Mouse (Mus musculus): ENCODE measurements around the gene Fam19a1. TPM values are rescaled to one million over a fixed set of nuclear protein-coding genes. Genes with fewer than 3 reads are reported as not detected.

Fam19a1 gene
- polyA plus RNA-seq, 1 experiment from 2014 or later = 1.7 TPM

- no peak overlapping the region for H3K9ac ChIP-seq (ENCODE audit: low read depth, low read length)
- no peaks in the 10 kb centered on the region for H3K9me3 ChIP-seq (ENCODE audit: control insufficient read depth)
- ATAC-seq = no peak
- no peaks in the 10 kb centered on the region for H3K27me3 ChIP-seq (replicated peaks; ENCODE audit: control insufficient read depth, insufficient read depth, low read length)
- 60% methylated on average over 2 of the region's 2 CpGs for WGBS
- H3K27ac ChIP-seq (ENCODE audit: low read depth, low read length) = no peak overlapping the region
- H3K4me3 ChIP-seq (ENCODE audit: low read depth, low read length) = no peak overlapping the region
- H3K36me3 ChIP-seq (ENCODE audit: control insufficient read depth, insufficient read depth) = no peaks in the 10 kb centered on the region
- no peak overlapping the region for H3K4me2 ChIP-seq (replicated peaks; ENCODE audit: low read depth)
- H3K4me1 ChIP-seq (replicated peaks; ENCODE audit: control insufficient read depth, insufficient read depth, low read length) = no peaks in the 10 kb centered on the region
- TF ChIP-seq CTCF (IDR thresholded peaks at IDR 0.05; ENCODE audit: low read depth) = no peak
Observed at GRCm38 (mm10) chr6:96635663-96636062, 522.7 kb downstream of the Fam19a1 start.

- WGBS = 84% methylated on average over 2 of the region's 2 CpGs
- H3K36me3 ChIP-seq (ENCODE audit: control insufficient read depth, insufficient read depth) = no peaks in the 10 kb centered on the region
Observed at GRCm38 (mm10) chr6:96648742-96649141, 535.8 kb downstream of the Fam19a1 start.

GRCm38 (mm10) chr6:96649267-96649666 is 536.3 kb downstream of the Fam19a1 start:
- ATAC-seq = no peak
- WGBS = 86% methylated on average over 5 of the region's 5 CpGs
- H3K27me3 ChIP-seq (replicated peaks; ENCODE audit: control insufficient read depth, insufficient read depth, low read length) = no peaks in the 10 kb centered on the region

More at GRCm38 (mm10) chr6:96648742-96649141, 535.8 kb downstream of the Fam19a1 start:
- H3K27ac ChIP-seq (ENCODE audit: low read depth, low read length) = no peak overlapping the region
- TF ChIP-seq CTCF (IDR thresholded peaks at IDR 0.05; ENCODE audit: low read depth) = no peak
- no peaks in the 10 kb centered on the region for H3K4me1 ChIP-seq (replicated peaks; ENCODE audit: control insufficient read depth, insufficient read depth, low read length)
- no peaks in the 10 kb centered on the region for H3K9me3 ChIP-seq (ENCODE audit: control insufficient read depth)
- H3K4me2 ChIP-seq (replicated peaks; ENCODE audit: low read depth) = no peak overlapping the region
- H3K4me3 ChIP-seq (ENCODE audit: low read depth, low read length) = no peak overlapping the region
- H3K9ac ChIP-seq (ENCODE audit: low read depth, low read length) = no peak overlapping the region
- no peak for ATAC-seq
- H3K27me3 ChIP-seq (replicated peaks; ENCODE audit: control insufficient read depth, insufficient read depth, low read length) = no peaks in the 10 kb centered on the region

GRCm38 (mm10) chr6:96666311-96666710 is 553.4 kb downstream of the Fam19a1 start:
- H3K4me1 ChIP-seq (replicated peaks; ENCODE audit: control insufficient read depth, insufficient read depth, low read length) = no peaks in the 10 kb centered on the region
- no peak for TF ChIP-seq CTCF (IDR thresholded peaks at IDR 0.05; ENCODE audit: low read depth)
- H3K9ac ChIP-seq (ENCODE audit: low read depth, low read length) = no peak overlapping the region
- no peak overlapping the region for H3K4me2 ChIP-seq (replicated peaks; ENCODE audit: low read depth)
- ATAC-seq = no peak
- no peaks in the 10 kb centered on the region for H3K36me3 ChIP-seq (ENCODE audit: control insufficient read depth, insufficient read depth)
- H3K27ac ChIP-seq (ENCODE audit: low read depth, low read length) = no peak overlapping the region
- 64% methylated on average over 1 of the region's 1 CpGs for WGBS
- H3K4me3 ChIP-seq (ENCODE audit: low read depth, low read length) = no peak overlapping the region
- no peaks in the 10 kb centered on the region for H3K27me3 ChIP-seq (replicated peaks; ENCODE audit: control insufficient read depth, insufficient read depth, low read length)
- no peaks in the 10 kb centered on the region for H3K9me3 ChIP-seq (ENCODE audit: control insufficient read depth)

More at GRCm38 (mm10) chr6:96649267-96649666, 536.3 kb downstream of the Fam19a1 start:
- H3K4me1 ChIP-seq (replicated peaks; ENCODE audit: control insufficient read depth, insufficient read depth, low read length) = no peaks in the 10 kb centered on the region
- no peak overlapping the region for H3K4me3 ChIP-seq (ENCODE audit: low read depth, low read length)
- no peak overlapping the region for H3K27ac ChIP-seq (ENCODE audit: low read depth, low read length)
- no peak for TF ChIP-seq CTCF (IDR thresholded peaks at IDR 0.05; ENCODE audit: low read depth)
- no peak overlapping the region for H3K4me2 ChIP-seq (replicated peaks; ENCODE audit: low read depth)
- no peak overlapping the region for H3K9ac ChIP-seq (ENCODE audit: low read depth, low read length)
- no peaks in the 10 kb centered on the region for H3K36me3 ChIP-seq (ENCODE audit: control insufficient read depth, insufficient read depth)
- no peaks in the 10 kb centered on the region for H3K9me3 ChIP-seq (ENCODE audit: control insufficient read depth)

GRCm38 (mm10) chr6:96677813-96678212 is 564.9 kb downstream of the Fam19a1 start:
- Histone ChIP-seq H3K36me3 (ENCODE audit: control insufficient read depth, insufficient read depth) (no peaks in the 10 kb centered on the region), H3K27me3 (replicated peaks; ENCODE audit: control insufficient read depth, insufficient read depth, low read length) (no peaks in the 10 kb centered on the region), H3K9me3 (ENCODE audit: control insufficient read depth) (no peaks in the 10 kb centered on the region), H3K4me2 (replicated peaks; ENCODE audit: low read depth) (no peak overlapping the region), H3K4me3 (ENCODE audit: low read depth, low read length) (no peak overlapping the region), H3K4me1 (replicated peaks; ENCODE audit: control insufficient read depth, insufficient read depth, low read length) (no peaks in the 10 kb centered on the region), H3K9ac (ENCODE audit: low read depth, low read length) (no peak overlapping the region), H3K27ac (ENCODE audit: low read depth, low read length) (no peak overlapping the region)
- ATAC-seq = no peak
- TF ChIP-seq CTCF (IDR thresholded peaks at IDR 0.05; ENCODE audit: low read depth) = no peak
- WGBS = 67% methylated on average over 3 of the region's 3 CpGs

Other genes starting within 250 kb of the Fam19a1 start
- gene 1700123L14Rik, start 53.1 kb downstream of the Fam19a1 start, polyA plus RNA-seq (2015; fragmentation: Nextera tagmentation; extraction: Ambion mirVana) = not detected in 2 replicates

Data from intestine, postnatal 0 days (tissue).